Mouse (Mus musculus): Measurements from ENCODE around the gene Nup62.

Gene Nup62

GRCm38 (mm10) chr7:44818751-44819235, 2.9 kb downstream of the Nup62 start:
- peak; percentile 72 for DNase-seq (ENCODE audit: low spot score)

- DNase-seq (ENCODE audit: low spot score) = peak; percentile 1
Measured at GRCm38 (mm10) chr7:44819391-44819790, 3.5 kb downstream of the Nup62 start.

DNA sequence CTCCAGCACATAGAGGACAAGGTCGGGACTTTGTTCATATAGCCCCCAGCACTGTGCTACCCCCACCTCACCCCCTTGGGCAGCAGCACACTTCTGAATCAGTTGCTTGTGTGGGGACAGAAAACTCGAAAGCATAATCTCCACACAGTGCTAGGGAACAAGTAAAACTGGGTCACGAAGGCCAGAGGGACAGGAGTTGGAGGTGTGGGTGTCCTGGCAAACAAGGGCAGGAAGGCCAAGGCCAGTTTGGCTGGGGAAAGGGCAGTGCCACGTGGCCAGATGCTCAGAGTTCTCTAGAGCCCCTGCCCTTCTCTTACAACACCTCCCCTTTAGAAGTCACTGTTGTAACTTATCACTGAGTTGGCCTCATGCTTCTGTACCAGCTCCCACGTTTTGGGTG, 4.0 kb downstream of the Nup62 start:
- DNase-seq (ENCODE audit: low spot score) = peak; percentile 2

GRCm38 (mm10) chr7:44820525-44820924, 4.6 kb downstream of the Nup62 start:
- peak; percentile 1 for DNase-seq (ENCODE audit: low spot score)

- DNase-seq (ENCODE audit: low spot score) = peak; percentile 2
Measured at GRCm38 (mm10) chr7:44821666-44822448, 6.0 kb downstream of the Nup62 start.

GRCm38 (mm10) chr7:44823409-44823808, 7.5 kb downstream of the Nup62 start:
- DNase-seq (ENCODE audit: low spot score) = no peak

GRCm38 (mm10) chr7:44824872-44825271, 9.0 kb downstream of the Nup62 start:
- peak; percentile 81 for DNase-seq (ENCODE audit: low spot score)

DNA sequence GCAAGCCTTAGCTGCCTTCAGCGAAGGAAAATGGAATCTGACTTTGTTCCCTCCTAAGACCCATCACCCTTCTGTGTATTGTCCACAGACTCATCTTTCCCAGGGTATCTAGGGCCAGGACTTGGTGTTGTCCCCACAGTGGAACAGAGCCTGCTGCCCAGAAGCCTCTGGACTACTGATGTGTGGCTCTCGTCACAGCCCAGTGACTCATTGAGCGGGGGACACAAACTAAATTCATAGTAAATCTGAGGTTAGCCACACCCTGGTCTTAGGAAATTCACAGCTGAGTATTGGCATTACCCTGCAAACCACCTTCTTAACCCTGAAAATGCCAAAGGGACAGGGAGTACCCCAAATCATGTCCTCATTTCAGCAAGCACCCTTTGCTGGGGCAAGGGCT, 10.9 kb downstream of the Nup62 start:
- DNase-seq (ENCODE audit: low spot score) = no peak

GRCm38 (mm10) chr7:44828706-44829105, 12.8 kb downstream of the Nup62 start:
- no peak for DNase-seq (ENCODE audit: low spot score)

DNA sequence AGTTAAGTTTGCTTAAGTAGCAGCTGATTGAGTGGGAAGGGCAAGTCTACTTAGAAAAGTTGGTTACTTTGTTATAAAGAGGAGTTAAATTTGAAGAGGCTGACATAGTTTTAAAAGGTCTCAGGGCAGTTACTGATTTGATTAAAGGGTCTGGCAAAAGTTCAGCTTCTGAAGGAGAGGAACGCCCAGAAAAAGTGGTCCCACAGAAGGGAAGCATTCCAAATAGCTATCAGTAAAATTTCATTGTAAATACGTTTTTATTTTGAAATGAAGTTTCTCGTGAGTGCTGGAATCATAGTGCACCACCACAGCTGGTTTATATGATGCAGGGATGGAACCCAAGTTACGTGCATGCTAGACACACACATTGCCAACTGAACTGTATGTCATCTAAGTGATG, 16.9 kb downstream of the Nup62 start:
- DNase-seq (ENCODE audit: low spot score) = no peak

DNA sequence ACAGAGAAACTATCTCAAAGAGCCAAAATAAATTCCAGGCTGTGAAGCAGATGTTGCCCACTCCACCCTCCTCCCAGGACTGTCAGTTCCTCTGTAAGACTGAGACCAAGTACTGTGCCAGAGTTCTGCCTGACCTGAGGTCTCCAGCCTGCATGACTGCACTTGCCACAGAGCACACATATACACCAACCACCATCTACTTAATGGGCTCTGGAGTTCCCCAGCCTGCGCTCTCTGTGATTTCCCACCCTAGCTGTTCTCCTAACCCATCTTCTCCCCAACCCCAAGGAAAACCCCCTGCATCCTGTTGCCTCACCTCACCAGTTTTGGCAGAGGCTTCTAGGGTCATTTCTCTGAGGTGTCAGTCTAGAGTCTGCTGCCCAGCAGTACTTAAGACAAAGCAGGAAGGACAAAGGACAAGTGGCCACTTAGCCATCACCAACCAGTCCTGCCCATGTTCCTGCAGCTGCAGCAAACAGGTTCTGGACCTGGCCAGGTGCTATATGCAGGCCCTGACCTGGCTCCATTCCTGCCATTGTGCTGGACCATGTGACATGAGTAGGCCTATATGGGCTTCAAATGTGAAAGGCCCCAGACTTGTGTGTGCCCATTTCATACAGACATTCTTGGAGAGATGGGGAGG, 19.6 kb downstream of the Nup62 start:
- DNase-seq (ENCODE audit: low spot score) = no peak

GRCm38 (mm10) chr7:44836016-44836404, 20.1 kb downstream of the Nup62 start:
- DNase-seq (ENCODE audit: low spot score) = no peak

DNA sequence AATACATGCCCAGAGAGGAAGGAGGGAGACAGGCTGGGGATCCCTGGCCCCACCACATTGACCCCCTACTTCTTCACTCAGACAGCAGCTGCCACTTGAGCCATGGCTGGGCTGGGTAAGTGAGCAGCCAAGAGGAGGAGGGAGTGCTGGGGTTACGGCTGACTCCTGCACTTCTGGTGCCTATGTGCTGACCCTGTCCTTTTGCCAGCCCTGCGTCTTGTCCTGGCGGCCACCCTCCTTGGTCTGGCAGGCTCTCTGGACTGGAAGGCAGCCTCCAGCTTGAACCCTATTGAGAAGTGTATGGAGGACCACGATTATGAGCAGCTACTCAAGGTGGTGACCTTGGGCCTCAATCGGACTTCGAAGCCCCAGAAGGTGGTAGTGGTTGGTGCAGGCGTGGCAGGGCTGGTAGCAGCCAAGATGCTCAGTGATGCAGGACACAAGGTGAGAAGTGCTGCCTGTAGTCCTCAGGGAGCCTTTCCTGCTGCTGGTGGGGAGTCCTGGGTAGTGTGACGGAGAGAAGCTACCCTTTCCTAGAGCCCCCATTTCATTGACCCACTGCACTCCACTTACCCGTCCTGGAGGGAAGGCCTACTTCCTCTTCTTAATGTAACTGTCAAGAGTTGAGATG, 20.6 kb downstream of the Nup62 start:
- no peak for DNase-seq (ENCODE audit: low spot score)

- DNase-seq (ENCODE audit: low spot score) = no peak
Measured at GRCm38 (mm10) chr7:44838073-44838472, 22.2 kb downstream of the Nup62 start.

DNA sequence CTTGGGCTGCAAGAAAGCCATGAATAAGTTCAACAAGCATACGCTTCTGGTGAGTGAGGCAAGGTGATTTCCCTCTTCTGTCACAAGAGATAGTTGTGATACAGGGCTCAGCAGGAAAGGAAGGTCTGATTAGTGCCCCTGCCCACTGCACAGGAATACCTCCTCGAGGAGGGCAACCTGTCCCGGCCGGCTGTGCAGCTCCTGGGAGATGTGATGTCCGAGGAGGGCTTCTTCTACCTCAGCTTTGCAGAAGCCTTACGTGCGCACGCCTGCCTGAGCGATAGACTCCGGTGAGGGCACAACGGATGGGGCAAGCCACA, 23.2 kb downstream of the Nup62 start:
- no peak for DNase-seq (ENCODE audit: low spot score)

- DNase-seq (ENCODE audit: low spot score) = peak; percentile 34
Measured at GRCm38 (mm10) chr7:44839491-44840191, 23.8 kb downstream of the Nup62 start.

- DNase-seq (ENCODE audit: low spot score) = no peak
Measured at GRCm38 (mm10) chr7:44840426-44840825, 24.5 kb downstream of the Nup62 start.

GRCm38 (mm10) chr7:44841825-44842463, 26.1 kb downstream of the Nup62 start:
- DNase-seq (ENCODE audit: low spot score) = no peak

DNA sequence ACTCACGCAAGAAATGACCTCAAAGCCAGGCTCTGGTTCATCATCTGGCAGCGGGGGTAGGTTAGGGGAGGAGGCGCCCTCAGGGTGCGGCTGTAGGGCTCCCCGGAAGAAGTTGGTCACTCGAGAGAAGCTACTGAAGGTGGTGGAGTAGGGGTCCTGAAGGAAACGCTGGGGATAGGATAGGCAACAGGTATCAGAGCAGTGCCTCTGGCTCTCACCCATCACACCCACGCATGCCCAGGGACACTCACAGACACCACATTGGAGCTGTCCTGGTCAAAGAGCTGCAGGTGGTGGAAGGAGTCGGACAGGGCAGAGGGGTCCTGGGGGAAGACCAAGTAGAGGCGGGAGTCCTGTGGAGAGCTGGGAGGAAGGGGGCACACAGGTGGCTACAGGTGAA, 29.1 kb downstream of the Nup62 start:
- DNase-seq (ENCODE audit: low spot score) = no peak

GRCm38 (mm10) chr7:44846804-44847203, 30.9 kb downstream of the Nup62 start:
- no peak for DNase-seq (ENCODE audit: low spot score)

GRCm38 (mm10) chr7:44847772-44848171, 31.9 kb downstream of the Nup62 start:
- DNase-seq (ENCODE audit: low spot score) = no peak

All from urinary bladder, postnatal 14 days (tissue).